Mouse (Mus musculus) heart, adult 9 months (tissue): Measurements from ENCODE around the gene Tgm3.

Experiments used
- DNase-seq, 2 experiments: peaks; one replicate each; pipeline ENCODE4 v3.0.0; 2022; ENCODE audit warnings: low spot score in 2 of 2

Tgm3 gene

GRCm38 (mm10) chr2:130070396-130070795 is 58.2 kb downstream of the Tgm3 start:
- no peak for DNase-seq
